Mouse (Mus musculus) myocyte (in vitro differentiated cells): ENCODE data around the gene Plekhm2. TPM values are rescaled to one million over a fixed set of nuclear protein-coding genes. Genes with fewer than 3 reads are reported as not detected.

Source experiments
- H3K27me3 ChIP-seq: one replicate; pipeline ENCODE4 v1.6.1; 2011; ENCODE audit not compliant: control insufficient read depth, insufficient read depth, insufficient read length
- H3K36me3 ChIP-seq: one replicate; pipeline ENCODE4 v1.6.1; 2011; ENCODE audit not compliant: control insufficient read depth, insufficient read depth
- H3K4me2 ChIP-seq: one replicate; pipeline ENCODE4 v1.6.1; 2011; ENCODE audit warnings: low read depth, control low read depth
- H3K4me3 ChIP-seq: one replicate; pipeline ENCODE4 v1.5.1; 2011; ENCODE audit warnings: mild to moderate bottlenecking, control low read depth, moderate library complexity
- H3K79me2 ChIP-seq: one replicate; pipeline ENCODE4 v1.6.1; 2011; ENCODE audit not compliant: control insufficient read depth, insufficient read depth
- H3ac ChIP-seq: one replicate; pipeline ENCODE4 v1.6.1; 2011; ENCODE audit not compliant: control insufficient read depth, insufficient read length
- CEBPB ChIP-seq: IDR thresholded peaks from 2 replicates; pipeline ENCODE4 v1.6.1; 2011; ENCODE audit warnings: mild to moderate bottlenecking, moderate library complexity; ENCODE audit not compliant: poor library complexity, insufficient read depth, severe bottlenecking
- E2F4 ChIP-seq: IDR thresholded peaks from one replicate; pipeline ENCODE4 v1.6.1; 2011; ENCODE audit warnings: mild to moderate bottlenecking, control low read depth, moderate library complexity; ENCODE audit not compliant: insufficient read depth
- MAX ChIP-seq: IDR thresholded peaks from one replicate; pipeline ENCODE4 v1.6.1; 2011; ENCODE audit warnings: low read depth, mild to moderate bottlenecking, control low read depth
- MYOD1 ChIP-seq, 3 experiments: IDR thresholded peaks; one replicate each; pipeline ENCODE4 v1.6.1; 2011; ENCODE audit warnings: control low read depth in 2 of 3, low read depth in 2 of 3, mild to moderate bottlenecking in 2 of 3, moderate library complexity in 1 of 3; ENCODE audit not compliant: insufficient read length in 2 of 3, control insufficient read depth in 1 of 3
- MYOG ChIP-seq, 3 experiments: IDR thresholded peaks; one replicate each; pipeline ENCODE4 v1.6.1; 2011; ENCODE audit warnings: control low read depth in 2 of 3, low read depth in 2 of 3, mild to moderate bottlenecking in 2 of 3; ENCODE audit not compliant: insufficient read length in 2 of 3, control insufficient read depth in 1 of 3, insufficient read depth in 1 of 3
- POLR2A ChIP-seq: IDR thresholded peaks from one replicate; pipeline ENCODE4 v1.6.1; 2011; ENCODE audit warnings: low read depth, mild to moderate bottlenecking, control low read depth, moderate library complexity; ENCODE audit not compliant: insufficient read length
- POLR2AphosphoS2 ChIP-seq: IDR thresholded peaks from one replicate; pipeline ENCODE4 v1.6.1; 2011; ENCODE audit warnings: low read depth, control low read depth; ENCODE audit not compliant: insufficient read length
- REST ChIP-seq: IDR thresholded peaks from one replicate; pipeline ENCODE4 v1.6.1; 2011; ENCODE audit warnings: mild to moderate bottlenecking, control low read depth, moderate library complexity; ENCODE audit not compliant: insufficient read depth, insufficient read length
- SRF ChIP-seq: IDR thresholded peaks from one replicate; pipeline ENCODE4 v1.6.1; 2011; ENCODE audit warnings: low read depth; ENCODE audit not compliant: control insufficient read depth, insufficient read length
- TCF12 ChIP-seq: IDR thresholded peaks from one replicate; pipeline ENCODE4 v1.6.1; 2011; ENCODE audit warnings: mild to moderate bottlenecking, control low read depth; ENCODE audit not compliant: poor library complexity, insufficient read depth, severe bottlenecking
- TCF3 ChIP-seq: IDR thresholded peaks from one replicate; pipeline ENCODE4 v1.6.1; 2011; ENCODE audit warnings: low read depth, control low read depth; ENCODE audit not compliant: insufficient read length
- USF1 ChIP-seq: IDR thresholded peaks from one replicate; pipeline ENCODE4 v1.6.1; 2011; ENCODE audit warnings: low read depth, mild to moderate bottlenecking, control low read depth, moderate library complexity
- polyA plus RNA-seq: library from polyadenylated mRNA; unstranded; fragments of >200 nt; fragmentation: generic; extraction: Trizol; gene quantifications from one replicate; pipeline ENCODE4 v1.2.1, GENCODE M21; 2012; ENCODE audit warnings: missing spikeins

Gene Plekhm2
- polyA plus RNA-seq, 1 experiment = 20.4 TPM

- Histone ChIP-seq H3ac (no peak within 1 kb of the TSS), H3K4me2 (no peak within 1 kb of the TSS), H3K4me3 (no peak within 1 kb of the TSS), H3K36me3 (no peaks in the 10 kb centered on the region), H3K79me2 (no peaks in the 10 kb centered on the region), H3K27me3 (no peaks in the 10 kb centered on the region)
- no peak for TF ChIP-seq POLR2AphosphoS2
- TF ChIP-seq E2F4 = no peak
- no peak for TF ChIP-seq POLR2A
- no peak for TF ChIP-seq MAX
- no peak for TF ChIP-seq SRF
These were observed 46.0 kb downstream of the Plekhm2 start, which contains the start of gene Tmem82 for GRCm38 (mm10) chr4:141618565-141619243. Gene Tmem82 (minus strand): TSS chr4:141618633.

DNA sequence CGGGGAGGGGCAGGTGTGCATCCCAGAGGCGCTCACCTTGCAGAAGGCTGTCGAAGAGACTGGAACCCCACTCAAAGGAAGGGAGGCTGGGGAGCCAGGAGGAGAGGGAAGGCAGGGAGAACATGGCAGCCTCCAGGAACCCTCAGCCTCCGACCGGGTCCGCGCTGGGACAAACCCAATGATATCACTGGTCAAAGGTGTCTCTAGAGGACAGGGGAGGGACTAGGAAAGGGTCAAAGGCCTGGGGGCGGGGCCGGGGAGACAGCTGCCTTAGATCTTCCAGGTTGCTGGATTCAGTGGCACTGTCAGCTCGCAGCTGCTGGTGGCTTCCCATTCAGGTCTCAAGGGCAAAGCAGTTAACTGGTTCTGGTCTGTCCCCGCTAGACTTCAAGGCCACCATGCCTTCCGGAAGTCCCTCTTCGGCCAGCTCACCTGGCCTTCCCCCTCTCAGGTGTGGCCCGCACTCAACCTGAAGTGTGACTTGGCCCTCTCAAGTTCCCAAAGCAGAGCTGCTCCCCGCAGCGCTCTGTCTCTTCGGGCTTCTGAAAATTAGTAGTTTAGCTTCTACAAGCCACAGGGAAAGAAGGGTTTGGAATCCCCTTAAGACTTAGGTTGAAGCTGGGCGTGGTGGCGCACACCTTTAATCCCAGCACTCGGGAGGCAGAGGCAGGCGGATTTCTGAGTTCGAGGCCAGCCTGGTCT lies 46.7 kb downstream of the Plekhm2 start:
- Histone ChIP-seq H3K79me2 (no peaks in the 10 kb centered on the region), H3K4me3 (no peak overlapping the region), H3ac (no peak overlapping the region), H3K4me2 (no peak overlapping the region), H3K36me3 (no peaks in the 10 kb centered on the region), H3K27me3 (no peaks in the 10 kb centered on the region)
- TF ChIP-seq SRF = no peak
- TF ChIP-seq REST = no peak
- TF ChIP-seq USF1 = no peak
- TF ChIP-seq E2F4 = no peak
- TF ChIP-seq TCF12 = no peak
- TF ChIP-seq MYOD1 (IDR thresholded peaks at IDR 0.05; ENCODE audit: control insufficient read depth in 1 of 3, insufficient read length in 2 of 3, low read depth in 2 of 3) = no peak
- no peak for TF ChIP-seq CEBPB
- no peak for TF ChIP-seq POLR2AphosphoS2
- no peak for TF ChIP-seq TCF3

DNA sequence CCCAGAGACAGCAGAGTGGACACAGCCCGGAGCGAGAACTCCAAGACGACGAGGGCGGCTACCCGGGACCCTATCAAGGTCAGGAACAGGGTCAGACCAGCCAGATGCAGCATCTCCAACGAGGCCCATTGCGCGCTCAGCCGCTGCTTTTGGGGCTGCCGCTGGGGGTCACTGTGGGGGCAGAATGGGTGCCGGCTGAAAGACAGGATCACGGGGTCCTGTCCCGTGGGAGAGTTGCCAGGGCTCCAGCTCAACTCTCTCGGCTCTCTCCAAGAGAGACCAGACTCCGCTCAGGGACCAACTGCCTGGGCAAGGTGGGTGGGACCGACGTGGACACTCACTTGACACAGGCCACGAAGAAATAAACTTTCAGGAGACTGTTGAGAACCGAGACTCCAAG lies 47.4 kb downstream of the Plekhm2 start:
- Histone ChIP-seq H3ac (no peak overlapping the region), H3K27me3 (no peaks in the 10 kb centered on the region), H3K4me3 (no peak overlapping the region), H3K4me2 (no peak overlapping the region), H3K79me2 (no peaks in the 10 kb centered on the region), H3K36me3 (no peaks in the 10 kb centered on the region)
- TF ChIP-seq POLR2A = no peak
- TF ChIP-seq POLR2AphosphoS2 = no peak
- TF ChIP-seq TCF3 = no peak
- no peak for TF ChIP-seq USF1
- TF ChIP-seq E2F4 = no peak
- no peak for TF ChIP-seq MYOD1 (IDR thresholded peaks at IDR 0.05; ENCODE audit: control insufficient read depth in 1 of 3, insufficient read length in 2 of 3, low read depth in 2 of 3)
- no peak for TF ChIP-seq MAX

- Histone ChIP-seq H3K79me2 (no peaks in the 10 kb centered on the region), H3K27me3 (no peaks in the 10 kb centered on the region), H3ac (no peak overlapping the region), H3K36me3 (no peaks in the 10 kb centered on the region), H3K4me2 (no peak overlapping the region), H3K4me3 (no peak overlapping the region)
- TF ChIP-seq TCF12 (no peak), MYOG (IDR thresholded peaks at IDR 0.05; ENCODE audit: control insufficient read depth in 1 of 3, insufficient read depth in 1 of 3, insufficient read length in 2 of 3, low read depth in 2 of 3) (no peak), CEBPB (no peak), POLR2A (no peak), MYOD1 (IDR thresholded peaks at IDR 0.05; ENCODE audit: control insufficient read depth in 1 of 3, insufficient read length in 2 of 3, low read depth in 2 of 3) (no peak), MAX (no peak), POLR2AphosphoS2 (no peak), E2F4 (no peak), SRF (no peak), REST (no peak), USF1 (no peak), TCF3 (no peak)
These were observed 47.9 kb downstream of the Plekhm2 start for GRCm38 (mm10) chr4:141616811-141617210.

DNA sequence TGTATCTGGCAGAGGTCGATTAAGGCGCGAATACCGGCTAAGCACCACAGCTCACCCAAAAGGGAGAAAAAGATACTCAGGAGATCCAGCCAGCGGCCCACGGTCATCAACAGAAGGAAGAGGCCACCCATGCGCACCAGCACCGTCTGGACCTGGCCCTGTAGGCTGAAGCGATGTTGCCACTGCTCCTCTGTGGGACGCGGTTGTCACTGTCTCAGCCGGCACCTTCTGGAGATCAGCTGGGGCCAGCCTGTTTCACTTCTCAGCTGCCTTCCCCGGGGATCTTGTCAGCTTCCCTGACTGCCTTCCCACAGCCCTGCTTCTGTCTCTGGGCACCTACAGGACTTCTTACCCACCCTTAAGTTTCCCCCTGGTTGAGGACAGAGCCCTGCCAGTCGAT lies 49.8 kb downstream of the Plekhm2 start:
- H3K27me3 ChIP-seq = no peaks in the 10 kb centered on the region
- no peak for TF ChIP-seq TCF12
- no peak for TF ChIP-seq CEBPB
- TF ChIP-seq MYOG (IDR thresholded peaks at IDR 0.05; ENCODE audit: control insufficient read depth in 1 of 3, insufficient read depth in 1 of 3, insufficient read length in 2 of 3, low read depth in 2 of 3) = no peak
- no peak for TF ChIP-seq MYOD1 (IDR thresholded peaks at IDR 0.05; ENCODE audit: control insufficient read depth in 1 of 3, insufficient read length in 2 of 3, low read depth in 2 of 3)
- no peak for TF ChIP-seq SRF
- TF ChIP-seq MAX = no peak
- TF ChIP-seq USF1 = no peak
- no peak for TF ChIP-seq POLR2AphosphoS2
- no peak for TF ChIP-seq POLR2A
- TF ChIP-seq TCF3 = no peak
- TF ChIP-seq REST = no peak
- TF ChIP-seq E2F4 = no peak
- no peak overlapping the region for H3ac ChIP-seq
- no peaks in the 10 kb centered on the region for H3K79me2 ChIP-seq
- H3K4me2 ChIP-seq = no peak overlapping the region
- H3K36me3 ChIP-seq = no peaks in the 10 kb centered on the region
- no peak overlapping the region for H3K4me3 ChIP-seq
